Mouse (Mus musculus): ENCODE data around the gene Il1rl1.

The Il1rl1 gene

GRCm38 (mm10) chr1:40437340-40437739 is 8.0 kb downstream of the Il1rl1 start:
- CTCF ChIA-PET, result no interaction called here

GRCm38 (mm10) chr1:40439504-40439903 is 10.1 kb downstream of the Il1rl1 start:
- CTCF ChIA-PET, result no interaction called here

- CTCF ChIA-PET, result no interaction called here
These were observed 15.4 kb downstream of the Il1rl1 start for GRCm38 (mm10) chr1:40444800-40445199.

- CTCF ChIA-PET, result no interaction called here
These were observed 36.4 kb downstream of the Il1rl1 start, which contains the start of gene Il18r1 for GRCm38 (mm10) chr1:40465477-40466430. Gene Il18r1, plus strand, starts transcription at chr1:40465552.

- CTCF ChIA-PET, result no interaction called here
These were observed 37.9 kb downstream of the Il1rl1 start for GRCm38 (mm10) chr1:40467306-40467705.

- CTCF ChIA-PET, result no interaction called here
These were observed 39.4 kb downstream of the Il1rl1 start for GRCm38 (mm10) chr1:40468805-40469204.

- CTCF ChIA-PET, result no interaction called here
These were observed 40.5 kb downstream of the Il1rl1 start for GRCm38 (mm10) chr1:40469900-40470299.

- CTCF ChIA-PET, result no interaction called here
These were observed 43.0 kb downstream of the Il1rl1 start for GRCm38 (mm10) chr1:40472401-40472800.

- CTCF ChIA-PET, result no interaction called here
These were observed 44.3 kb downstream of the Il1rl1 start for GRCm38 (mm10) chr1:40473640-40474039.

- CTCF ChIA-PET, result no interaction called here
These were observed 45.0 kb downstream of the Il1rl1 start for GRCm38 (mm10) chr1:40474336-40474735.

GRCm38 (mm10) chr1:40475697-40476096 is 46.3 kb downstream of the Il1rl1 start:
- CTCF ChIA-PET, result interaction anchor here (1.0 kb wide), 1 partner anchor 12 kb away, joined by 3 read pairs; no protein-coding TSS in a partner anchor

GRCm38 (mm10) chr1:40476756-40477155 is 47.4 kb downstream of the Il1rl1 start:
- CTCF ChIA-PET, result no interaction called here

- CTCF ChIA-PET, result interaction anchor here (0.6 kb wide), 1 partner anchor 60 kb away, joined by 3 read pairs; no protein-coding TSS in a partner anchor
These were observed 50.1 kb downstream of the Il1rl1 start for GRCm38 (mm10) chr1:40479505-40479923.

- CTCF ChIA-PET, result no interaction called here
These were observed 65.2 kb downstream of the Il1rl1 start for GRCm38 (mm10) chr1:40494594-40494993.

GRCm38 (mm10) chr1:40499708-40500107 is 70.3 kb downstream of the Il1rl1 start:
- CTCF ChIA-PET, result no interaction called here

- CTCF ChIA-PET, result no interaction called here
These were observed 71.8 kb downstream of the Il1rl1 start for GRCm38 (mm10) chr1:40501126-40501525.

GRCm38 (mm10) chr1:40501546-40502398 is 72.4 kb downstream of the Il1rl1 start:
- CTCF ChIA-PET, result no interaction called here

- CTCF ChIA-PET, result no interaction called here
These were observed 75.2 kb downstream of the Il1rl1 start for GRCm38 (mm10) chr1:40504548-40504947.

All from spleen, embryonic (tissue).